Mouse (Mus musculus) left cerebral cortex, adult 18-20 months (tissue): ENCODE measurements around the gene Cmya5. TPM values are rescaled to one million over a fixed set of nuclear protein-coding genes. Genes with fewer than 3 reads are reported as not detected.
A peak's percentile ranks its signal among the peaks of the same experiment; 100 is the strongest.

ENCODE experiments used
- DNase-seq, 2 experiments: peaks; one replicate each; pipeline ENCODE4 v3.0.0; 2021 to 2022; ENCODE audit warnings: low spot score in 2 of 2, mixed read lengths in 1 of 2
- total RNA-seq, 2 experiments: library from RNA; stranded (reverse); gene quantifications; 2 replicates each; pipeline ENCODE4 v1.2.3; 2021

Cmya5 gene
- total RNA-seq, 2 experiments from 2014 or later, result 4.7 to 5.3 TPM

DNA sequence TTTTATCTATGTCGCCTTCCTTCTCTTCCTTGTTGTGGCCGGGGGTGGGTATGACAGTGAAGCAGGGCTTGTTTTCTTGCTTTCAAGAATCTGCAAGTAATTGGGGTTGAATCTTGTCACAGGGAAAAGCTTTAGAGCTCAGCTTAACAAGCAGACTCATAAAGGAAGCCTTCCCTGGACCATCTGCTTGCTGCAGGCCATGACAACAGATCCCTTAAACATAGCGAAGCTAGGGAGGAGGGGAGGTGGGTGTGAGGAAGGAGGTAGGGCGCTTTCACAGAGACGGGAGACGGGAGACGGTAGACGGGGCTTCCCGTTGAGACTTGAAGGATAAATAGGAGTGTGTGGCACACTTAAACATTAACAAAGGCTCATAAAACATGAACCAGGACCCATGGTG, 144.7 kb downstream of the Cmya5 start:
- DNase-seq, result peak; percentile 66 to 78

DNA sequence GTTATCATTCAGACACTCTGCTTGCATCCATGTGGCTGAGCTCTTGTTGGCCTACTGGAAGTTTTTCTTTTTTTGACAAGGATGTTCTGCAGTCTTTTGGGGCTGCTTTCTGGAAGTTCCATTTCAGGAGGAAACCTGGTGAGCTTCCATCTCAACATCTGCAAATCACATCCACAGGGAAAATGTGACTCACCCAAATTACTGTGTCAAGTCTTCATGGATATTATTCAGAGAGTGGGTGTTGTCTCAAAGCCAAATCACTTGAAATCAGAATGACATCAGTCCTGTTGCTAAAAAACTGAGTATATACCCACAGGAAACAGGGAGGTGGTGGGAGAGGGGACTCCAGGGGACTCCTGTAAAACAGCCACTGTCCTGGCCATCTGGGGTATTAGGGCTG, 149.8 kb downstream of the Cmya5 start:
- no peak for DNase-seq

DNA sequence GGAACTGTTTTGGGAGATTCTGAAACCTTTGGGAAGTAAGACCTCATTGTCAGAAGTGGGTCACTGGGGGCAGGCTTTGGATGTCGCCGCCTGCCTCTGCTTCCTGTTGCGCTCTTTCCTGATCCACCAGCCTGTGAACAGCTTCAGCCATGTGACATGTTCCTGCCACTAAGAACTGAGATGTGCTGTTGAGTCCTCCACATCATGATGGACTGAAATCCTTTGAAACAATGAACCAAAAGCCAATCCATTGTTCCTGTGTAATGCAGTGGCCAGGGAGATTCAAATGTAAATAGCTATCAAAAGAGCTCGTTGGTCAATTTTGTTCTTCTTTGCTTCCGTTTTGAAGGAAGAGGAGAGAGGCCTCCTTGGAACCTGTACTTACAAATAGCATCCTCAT, 151.7 kb downstream of the Cmya5 start:
- DNase-seq, result no peak

Other genes with a start within 250 kb of the Cmya5 start
- 10 to 100 TPM; 27.2 to 28.5 TPM for gene Tent2, start 47.7 kb upstream of the Cmya5 start, total RNA-seq
- 100 to 1,000 TPM; 319 to 463 TPM for gene Homer1, start 154.9 kb upstream of the Cmya5 start, total RNA-seq